Mouse (Mus musculus) stomach, embryonic 15.5 days (tissue): ENCODE measurements around the gene Glyr1. TPM values are rescaled to one million over a fixed set of nuclear protein-coding genes. Genes with fewer than 3 reads are reported as not detected.

Experiments
- ATAC-seq: fragments of 200-750 bp; cut with Nextera tagmentation; 2 replicates; pipeline ENCODE4 v1.8.0; 2017; ENCODE audit warnings: low read depth, moderate number of reproducible peaks, moderate TSS enrichment; ENCODE audit not compliant: insufficient read depth, low FRiP score
- H3K27ac ChIP-seq: fragments of 300-500 bp; sonication (generic); 2 replicates; pipeline ENCODE4 v1.5.1; 2015; ENCODE audit warnings: mild to moderate bottlenecking, inconsistent platforms
- H3K27me3 ChIP-seq: fragments of 300-500 bp; sonication (generic); replicated peaks from 2 replicates; pipeline ENCODE4 v1.6.1; 2015; ENCODE audit warnings: inconsistent platforms
- H3K36me3 ChIP-seq: fragments of 300-500 bp; sonication (generic); 2 replicates; pipeline ENCODE4 v1.6.1; 2015; ENCODE audit warnings: inconsistent platforms
- H3K4me1 ChIP-seq: fragments of 300-500 bp; sonication (generic); 2 replicates; pipeline ENCODE4 v1.6.1; 2015; ENCODE audit warnings: inconsistent platforms
- H3K4me2 ChIP-seq: fragments of 300-500 bp; sonication (generic); 2 replicates; pipeline ENCODE4 v1.6.1; 2015; ENCODE audit warnings: mild to moderate bottlenecking, inconsistent platforms
- H3K4me3 ChIP-seq: fragments of 300-500 bp; sonication (generic); replicated peaks from 2 replicates; pipeline ENCODE4 v1.5.1; 2015; ENCODE audit warnings: inconsistent platforms
- H3K9ac ChIP-seq: fragments of 300-500 bp; sonication (generic); 2 replicates; pipeline ENCODE4 v1.6.1; 2015; ENCODE audit warnings: inconsistent platforms
- H3K9me3 ChIP-seq: fragments of 300-500 bp; sonication (generic); 2 replicates; pipeline ENCODE4 v1.6.1; 2016; ENCODE audit warnings: inconsistent platforms
- WGBS: fragments of 180-500 bp; shearing (Covaris S2); methylation state at CpG from one replicate; pipeline ENCODE4 v1.1.7; 2015; 5-methylcytosine and 5-hydroxymethylcytosine counted together
- polyA plus RNA-seq: library from polyadenylated mRNA; unstranded; fragments of >200 nt; fragmentation: Nextera tagmentation; extraction: Ambion mirVana; gene quantifications from 2 replicates; pipeline ENCODE4 v1.2.1, GENCODE M21; 2015

Glyr1 gene
- polyA plus RNA-seq, 1 experiment from 2014 or later = 118 TPM

- peaks cover 16% of the 10 kb centered on the region; the same call in 1 of the 2 replicates for H3K4me1 ChIP-seq
- H3K9ac ChIP-seq = peak overlapping the region; percentile 94
- peak overlapping the region; percentile 97 for H3K4me3 ChIP-seq
- H3K36me3 ChIP-seq = peaks cover 23% of the 10 kb centered on the region
- peak overlapping the region; percentile 85 for H3K4me2 ChIP-seq
- 0% methylated on average over 38 of the region's 38 CpGs for WGBS
- peak overlapping the region; percentile 89 for H3K27ac ChIP-seq
- ATAC-seq = peak; percentile 39
- no peaks in the 10 kb centered on the region for H3K27me3 ChIP-seq
- no peaks in the 10 kb centered on the region for H3K9me3 ChIP-seq
Observed at GRCm38 (mm10) chr16:5049182-5049773, 385 bp downstream of the Glyr1 start.

- no peak for ATAC-seq
- no peak overlapping the region for H3K4me3 ChIP-seq
- no peak overlapping the region for H3K4me2 ChIP-seq
- no peak overlapping the region for H3K9ac ChIP-seq
- no peaks in the 10 kb centered on the region for H3K9me3 ChIP-seq
- no peaks in the 10 kb centered on the region for H3K27me3 ChIP-seq
- H3K27ac ChIP-seq = no peak overlapping the region
- peaks cover 13% of the 10 kb centered on the region; the same call in 1 of the 2 replicates for H3K4me1 ChIP-seq
- peaks cover 51% of the 10 kb centered on the region for H3K36me3 ChIP-seq
- WGBS = 94% methylated on average over 3 of the region's 3 CpGs
Observed at GRCm38 (mm10) chr16:5045322-5045721, 4.3 kb downstream of the Glyr1 start.

- H3K36me3 ChIP-seq = peaks cover 79% of the 10 kb centered on the region
- 85% methylated on average over 5 of the region's 5 CpGs for WGBS
- H3K27me3 ChIP-seq = no peaks in the 10 kb centered on the region
- H3K27ac ChIP-seq = no peak overlapping the region
- H3K4me1 ChIP-seq = no peaks in the 10 kb centered on the region
- H3K9me3 ChIP-seq = no peaks in the 10 kb centered on the region
- no peak for ATAC-seq
- no peak overlapping the region for H3K4me3 ChIP-seq
- no peak overlapping the region for H3K9ac ChIP-seq
- no peak overlapping the region for H3K4me2 ChIP-seq
Observed at GRCm38 (mm10) chr16:5036649-5037234, 12.9 kb downstream of the Glyr1 start.

- Histone ChIP-seq H3K27me3 (no peaks in the 10 kb centered on the region), H3K36me3 (peaks cover 83% of the 10 kb centered on the region), H3K27ac (no peak overlapping the region), H3K4me2 (no peak overlapping the region), H3K4me1 (no peaks in the 10 kb centered on the region), H3K4me3 (no peak overlapping the region), H3K9ac (no peak overlapping the region), H3K9me3 (no peaks in the 10 kb centered on the region)
- 93% methylated on average over 3 of the region's 3 CpGs for WGBS
- no peak for ATAC-seq
Observed at GRCm38 (mm10) chr16:5035591-5035990, 14.1 kb downstream of the Glyr1 start.

GRCm38 (mm10) chr16:5029847-5030246 lies 19.8 kb downstream of the Glyr1 start:
- Histone ChIP-seq H3K27ac (no peak overlapping the region), H3K36me3 (peaks cover 83% of the 10 kb centered on the region), H3K9me3 (no peaks in the 10 kb centered on the region), H3K27me3 (no peaks in the 10 kb centered on the region), H3K9ac (no peak overlapping the region), H3K4me3 (no peak overlapping the region), H3K4me1 (no peaks in the 10 kb centered on the region), H3K4me2 (no peak overlapping the region)
- WGBS = 55% methylated on average over 2 of the region's 2 CpGs
- peak; percentile 47 for ATAC-seq

- 93% methylated on average over 3 of the region's 3 CpGs for WGBS
- H3K9ac ChIP-seq = no peak overlapping the region
- ATAC-seq = no peak
- no peaks in the 10 kb centered on the region for H3K4me1 ChIP-seq
- H3K4me3 ChIP-seq = no peak overlapping the region
- no peaks in the 10 kb centered on the region for H3K9me3 ChIP-seq
- H3K36me3 ChIP-seq = peaks cover 67% of the 10 kb centered on the region
- H3K27ac ChIP-seq = no peak overlapping the region
- H3K27me3 ChIP-seq = no peaks in the 10 kb centered on the region
- no peak overlapping the region for H3K4me2 ChIP-seq
Observed at GRCm38 (mm10) chr16:5024021-5024420, 25.6 kb downstream of the Glyr1 start.

- no peak overlapping the region for H3K9ac ChIP-seq
- 84% methylated on average over 4 of the region's 4 CpGs for WGBS
- H3K9me3 ChIP-seq = no peaks in the 10 kb centered on the region
- no peak for ATAC-seq
- peaks cover 49% of the 10 kb centered on the region for H3K36me3 ChIP-seq
- H3K27me3 ChIP-seq = no peaks in the 10 kb centered on the region
- no peak overlapping the region for H3K4me2 ChIP-seq
- peaks cover 8% of the 10 kb centered on the region; the same call in 1 of the 2 replicates for H3K4me1 ChIP-seq
- H3K4me3 ChIP-seq = no peak overlapping the region
- H3K27ac ChIP-seq = no peak overlapping the region; the same call in 1 of the 2 replicates
Observed at GRCm38 (mm10) chr16:5014578-5014977, 35.1 kb downstream of the Glyr1 start.

- WGBS = under 1% methylated on average over 59 of the region's 63 CpGs
- Histone ChIP-seq H3K36me3 (peaks cover 35% of the 10 kb centered on the region), H3K27ac (peak within 1 kb of the TSS; percentile 42; the same call in 1 of the 2 replicates)
Observed at GRCm38 (mm10) chr16:5013054-5013838, 36.4 kb downstream of the Glyr1 start, which contains the start of gene Rogdi. TSS of gene Rogdi (minus strand) at chr16:5013553.

GRCm38 (mm10) chr16:5012036-5013005 lies 37.3 kb downstream of the Glyr1 start:
- H3K36me3 ChIP-seq = peaks cover 27% of the 10 kb centered on the region
- H3K27ac ChIP-seq = no peak overlapping the region
- no peaks in the 10 kb centered on the region for H3K9me3 ChIP-seq
- H3K27me3 ChIP-seq = no peaks in the 10 kb centered on the region
- H3K4me3 ChIP-seq = peak overlapping the region; percentile 64
- H3K4me1 ChIP-seq = peaks cover 8% of the 10 kb centered on the region; the same call in 1 of the 2 replicates
- no peak for ATAC-seq
- peak overlapping the region; percentile 69 for H3K4me2 ChIP-seq
- H3K9ac ChIP-seq = peak overlapping the region; percentile 47; the same call in 1 of the 2 replicates
- WGBS = 49% methylated on average over 13 of the region's 13 CpGs

More at GRCm38 (mm10) chr16:5013054-5013838, 36.4 kb downstream of the Glyr1 start, which contains the start of gene Rogdi:
- Histone ChIP-seq H3K27me3 (no peaks in the 10 kb centered on the region), H3K4me1 (peaks cover 8% of the 10 kb centered on the region; the same call in 1 of the 2 replicates), H3K4me2 (peak within 1 kb of the TSS; percentile 69), H3K4me3 (peak within 1 kb of the TSS; percentile 64), H3K9ac (peak within 1 kb of the TSS; percentile 47), H3K9me3 (no peaks in the 10 kb centered on the region)
- ATAC-seq = peak; percentile 98

GRCm38 (mm10) chr16:5011285-5011684 lies 38.4 kb downstream of the Glyr1 start:
- 78% methylated on average over 7 of the region's 7 CpGs for WGBS
- no peaks in the 10 kb centered on the region for H3K9me3 ChIP-seq
- H3K27ac ChIP-seq = no peak overlapping the region
- no peak overlapping the region for H3K4me3 ChIP-seq
- no peaks in the 10 kb centered on the region for H3K27me3 ChIP-seq
- no peak for ATAC-seq
- H3K4me1 ChIP-seq = peaks cover 8% of the 10 kb centered on the region; the same call in 1 of the 2 replicates
- H3K9ac ChIP-seq = no peak overlapping the region
- no peak overlapping the region for H3K4me2 ChIP-seq
- peaks cover 17% of the 10 kb centered on the region for H3K36me3 ChIP-seq

GRCm38 (mm10) chr16:5010371-5010935 lies 39.2 kb downstream of the Glyr1 start:
- Histone ChIP-seq H3K9ac (no peak overlapping the region), H3K9me3 (no peaks in the 10 kb centered on the region), H3K4me3 (no peak overlapping the region), H3K36me3 (peaks cover 8% of the 10 kb centered on the region; the same call in 1 of the 2 replicates), H3K4me2 (no peak overlapping the region), H3K27ac (no peak overlapping the region), H3K27me3 (no peaks in the 10 kb centered on the region), H3K4me1 (peaks cover 8% of the 10 kb centered on the region; the same call in 1 of the 2 replicates)
- WGBS = 88% methylated on average over 10 of the region's 10 CpGs
- ATAC-seq = no peak
